Mouse (Mus musculus): ENCODE results near the gene Smug1. TPM values are rescaled to one million over a fixed set of nuclear protein-coding genes. Genes with fewer than 3 reads are reported as not detected.

Gene Smug1
- total RNA-seq, 1 experiment, result 10.6 TPM

DNA sequence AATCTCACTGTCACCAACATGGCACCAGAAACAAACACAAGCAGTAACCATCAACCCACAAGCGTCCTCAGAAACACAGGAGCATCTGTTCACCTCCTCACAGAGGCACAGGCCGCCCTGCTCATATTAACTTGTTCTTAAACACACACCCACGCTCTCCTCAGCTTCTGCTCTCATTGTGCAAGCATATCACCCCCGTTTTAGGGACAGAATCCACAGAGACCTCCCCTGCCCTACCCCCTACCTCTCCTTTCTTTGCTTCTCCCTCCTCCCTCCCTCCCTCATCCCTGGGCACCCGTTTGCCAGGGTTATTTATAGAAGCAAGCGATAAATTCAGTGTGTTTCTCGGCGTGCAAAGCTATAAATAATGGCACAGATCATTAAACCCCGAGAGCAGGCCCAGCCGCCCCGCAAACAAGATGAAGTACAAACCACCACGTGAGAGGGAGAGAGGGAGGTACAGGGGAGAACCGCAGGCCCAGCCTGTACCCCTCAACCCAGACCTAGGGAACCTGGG is 31.4 kb downstream of the Smug1 start:
- Histone ChIP-seq H3K9me3 (ENCODE audit: control insufficient read depth, insufficient read depth, low read depth, low read length) (no peaks in the 10 kb centered on the region), H3K4me3 (ENCODE audit: insufficient read depth in 1 of 2, low read depth in 1 of 2, low read length in 2 of 2, poor library complexity in 1 of 2, severe bottlenecking in 1 of 2) (no peak overlapping the region), H3K36me3 (ENCODE audit: control insufficient read depth, insufficient read depth, low read length, poor library complexity, severe bottlenecking) (no peaks in the 10 kb centered on the region), H3K4me1 (ENCODE audit: control insufficient read depth in 2 of 2, insufficient read depth in 2 of 2, low read length in 2 of 2, poor library complexity in 1 of 2) (peaks cover 2 to 15% of the 10 kb centered on the region in 2 experiments; a peak in 3 of 4 replicates), H3K27ac (ENCODE audit: insufficient read depth, low read depth, low read length, poor library complexity, severe bottlenecking) (no peak overlapping the region), H3K9ac (ENCODE audit: insufficient read depth, low read depth, low read length, poor library complexity, severe bottlenecking) (no peak overlapping the region)
- TF ChIP-seq CHD2 (IDR thresholded peaks at IDR 0.05; ENCODE audit: low read depth, low read length) (no peak), MAFK (IDR thresholded peaks at IDR 0.05; ENCODE audit: insufficient read depth, low read depth, low read length) (no peak), ZC3H11A (IDR thresholded peaks at IDR 0.05; ENCODE audit: borderline replicate concordance, low read depth, low read length) (no peak), ZNF384 (IDR thresholded peaks at IDR 0.05; ENCODE audit: low read depth, low read length) (no peak), HCFC1 (IDR thresholded peaks at IDR 0.05; ENCODE audit: borderline replicate concordance, insufficient read depth, low read length) (no peak)
- in situ Hi-C loops (cut with MboI; ENCODE audit: low sequenced_read_pairs in 2 of 2, unreplicated experiment in 2 of 2), result no loop called here
- no peak for DNase-seq (ENCODE audit: low read depth, low spot score)

DNA sequence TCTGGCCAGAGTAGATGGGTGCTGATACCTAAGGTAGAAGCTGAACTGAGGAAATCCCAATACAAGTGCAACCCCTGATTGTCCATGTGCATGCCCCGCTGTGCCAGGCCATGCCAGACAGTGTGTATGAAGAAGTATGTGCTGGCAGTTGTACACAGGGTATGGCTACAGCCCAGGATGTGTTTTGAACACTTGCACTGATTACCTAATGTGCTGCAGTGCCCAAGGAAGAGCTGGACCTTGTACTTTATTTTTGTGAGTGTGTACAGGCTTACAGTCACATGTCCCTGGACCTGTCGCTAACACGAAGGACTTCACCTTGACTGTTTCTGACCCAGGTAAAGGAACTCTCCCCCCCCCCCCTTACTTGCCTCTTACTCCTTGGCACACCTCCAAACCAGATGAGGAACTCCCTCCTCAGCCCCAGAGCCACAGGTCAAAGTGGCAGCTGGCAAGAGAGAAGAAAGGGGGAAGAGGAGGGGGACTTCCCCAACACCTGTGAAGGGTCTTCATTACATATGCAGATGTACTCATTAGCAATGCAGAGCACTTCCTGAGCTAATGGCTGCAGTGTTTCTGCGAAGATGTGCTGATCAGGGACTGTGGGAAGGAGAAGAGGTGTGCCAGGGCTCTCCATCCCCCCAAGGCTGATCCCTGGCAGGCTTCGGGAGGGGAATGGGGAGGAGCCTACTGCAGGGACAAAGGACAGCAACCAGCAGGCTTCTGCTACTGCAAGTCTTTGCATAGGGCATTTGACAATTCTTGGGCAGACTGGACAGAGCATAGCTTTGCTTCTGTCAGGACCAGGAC is 32.4 kb downstream of the Smug1 start:
- H3K4me1 ChIP-seq (ENCODE audit: control insufficient read depth in 2 of 2, insufficient read depth in 2 of 2, low read length in 2 of 2, poor library complexity in 1 of 2), result peaks cover 2 to 15% of the 10 kb centered on the region in 2 experiments; a peak in 3 of 4 replicates
- no peak overlapping the region for H3K4me3 ChIP-seq (ENCODE audit: insufficient read depth in 1 of 2, low read depth in 1 of 2, low read length in 2 of 2, poor library complexity in 1 of 2, severe bottlenecking in 1 of 2)
- no peak overlapping the region for H3K9ac ChIP-seq (ENCODE audit: insufficient read depth, low read depth, low read length, poor library complexity, severe bottlenecking)
- H3K27ac ChIP-seq (ENCODE audit: insufficient read depth, low read depth, low read length, poor library complexity, severe bottlenecking), result no peak overlapping the region
- DNase-seq (ENCODE audit: low read depth, low spot score), result no peak
- TF ChIP-seq CHD2 (IDR thresholded peaks at IDR 0.05; ENCODE audit: low read depth, low read length) (no peak), ZNF384 (IDR thresholded peaks at IDR 0.05; ENCODE audit: low read depth, low read length) (no peak), ZC3H11A (IDR thresholded peaks at IDR 0.05; ENCODE audit: borderline replicate concordance, low read depth, low read length) (no peak), HCFC1 (IDR thresholded peaks at IDR 0.05; ENCODE audit: borderline replicate concordance, insufficient read depth, low read length) (no peak), MAFK (IDR thresholded peaks at IDR 0.05; ENCODE audit: insufficient read depth, low read depth, low read length) (no peak)
- in situ Hi-C loops (cut with MboI; ENCODE audit: low sequenced_read_pairs in 2 of 2, unreplicated experiment in 2 of 2), result no loop called here
- H3K9me3 ChIP-seq (ENCODE audit: control insufficient read depth, insufficient read depth, low read depth, low read length), result no peaks in the 10 kb centered on the region
- H3K36me3 ChIP-seq (ENCODE audit: control insufficient read depth, insufficient read depth, low read length, poor library complexity, severe bottlenecking), result no peaks in the 10 kb centered on the region

GRCm38 (mm10) chr15:103133761-103134160 is 33.1 kb downstream of the Smug1 start:
- in situ Hi-C loops (cut with MboI; ENCODE audit: low sequenced_read_pairs in 2 of 2, unreplicated experiment in 2 of 2), result no loop called here
- TF ChIP-seq CHD2 (IDR thresholded peaks at IDR 0.05; ENCODE audit: low read depth, low read length) (0 out of 2 replicates have a peak, but pooled peaks have one; percentile 31), MAFK (IDR thresholded peaks at IDR 0.05; ENCODE audit: insufficient read depth, low read depth, low read length) (no peak)
- Histone ChIP-seq H3K36me3 (ENCODE audit: control insufficient read depth, insufficient read depth, low read length, poor library complexity, severe bottlenecking) (no peaks in the 10 kb centered on the region), H3K4me1 (ENCODE audit: control insufficient read depth in 2 of 2, insufficient read depth in 2 of 2, low read length in 2 of 2, poor library complexity in 1 of 2) (peaks cover 2 to 15% of the 10 kb centered on the region in 2 experiments; a peak in 3 of 4 replicates), H3K9ac (ENCODE audit: insufficient read depth, low read depth, low read length, poor library complexity, severe bottlenecking) (no peak overlapping the region), H3K9me3 (ENCODE audit: control insufficient read depth, insufficient read depth, low read depth, low read length) (no peaks in the 10 kb centered on the region), H3K4me3 (ENCODE audit: insufficient read depth in 1 of 2, low read depth in 1 of 2, low read length in 2 of 2, poor library complexity in 1 of 2, severe bottlenecking in 1 of 2) (no peak overlapping the region), H3K27ac (ENCODE audit: insufficient read depth, low read depth, low read length, poor library complexity, severe bottlenecking) (no peak overlapping the region)
- DNase-seq (ENCODE audit: low read depth, low spot score), result peak; percentile 68

DNA sequence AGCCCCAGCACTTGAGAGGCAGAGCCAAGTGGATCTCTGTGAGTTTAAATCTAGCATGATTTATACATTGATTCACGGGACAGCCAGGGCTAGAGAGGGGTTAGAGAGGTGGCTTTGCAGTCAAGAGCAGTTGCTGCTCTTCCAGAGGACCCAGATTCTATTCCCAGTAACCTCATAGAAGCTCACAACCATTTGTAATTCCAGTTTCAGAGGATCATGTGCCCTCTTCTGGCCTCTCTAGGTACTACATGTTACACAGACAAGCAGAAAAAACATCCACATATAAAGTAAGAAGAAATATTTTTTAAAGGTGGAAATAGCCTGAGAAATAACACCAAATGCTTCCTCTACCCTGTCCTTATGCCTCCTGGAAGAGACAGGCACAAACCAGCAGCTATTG is 36.2 kb downstream of the Smug1 start:
- H3K4me1 ChIP-seq (ENCODE audit: control insufficient read depth in 2 of 2, insufficient read depth in 2 of 2, low read length in 2 of 2, poor library complexity in 1 of 2), result peaks cover 2 to 15% of the 10 kb centered on the region in 2 experiments; a peak in 3 of 4 replicates
- no peaks in the 10 kb centered on the region for H3K36me3 ChIP-seq (ENCODE audit: control insufficient read depth, insufficient read depth, low read length, poor library complexity, severe bottlenecking)
- in situ Hi-C loops (cut with MboI; ENCODE audit: low sequenced_read_pairs in 2 of 2, unreplicated experiment in 2 of 2), result no loop called here
- DNase-seq (ENCODE audit: low read depth, low spot score), result peak; percentile 40
- no peak overlapping the region for H3K9ac ChIP-seq (ENCODE audit: insufficient read depth, low read depth, low read length, poor library complexity, severe bottlenecking)
- no peak overlapping the region for H3K27ac ChIP-seq (ENCODE audit: insufficient read depth, low read depth, low read length, poor library complexity, severe bottlenecking)
- H3K9me3 ChIP-seq (ENCODE audit: control insufficient read depth, insufficient read depth, low read depth, low read length), result no peaks in the 10 kb centered on the region
- H3K4me3 ChIP-seq (ENCODE audit: insufficient read depth in 1 of 2, low read depth in 1 of 2, low read length in 2 of 2, poor library complexity in 1 of 2, severe bottlenecking in 1 of 2), result no peak overlapping the region
- TF ChIP-seq ZNF384 (IDR thresholded peaks at IDR 0.05; ENCODE audit: low read depth, low read length) (no peak), CHD2 (IDR thresholded peaks at IDR 0.05; ENCODE audit: low read depth, low read length) (no peak), MAFK (IDR thresholded peaks at IDR 0.05; ENCODE audit: insufficient read depth, low read depth, low read length) (no peak), ZC3H11A (IDR thresholded peaks at IDR 0.05; ENCODE audit: borderline replicate concordance, low read depth, low read length) (0 out of 2 replicates have a peak, but pooled peaks have one; percentile 30)

Measured in ES-E14 (cell line).